Mouse (Mus musculus): Measurements from ENCODE around the gene B3gnt9. TPM values are rescaled to one million over a fixed set of nuclear protein-coding genes. Genes with fewer than 3 reads are reported as not detected.
A peak's percentile ranks its signal among the peaks of the same experiment; 100 is the strongest.

The B3gnt9 gene
- total and polyA plus RNA-seq, 3 experiments = 3.5 to 7.1 (median 5.2) TPM

- Histone ChIP-seq H3K9ac (ENCODE audit: low read depth, low read length) (peak overlapping the region; percentile 68), H3K27ac (peak overlapping the region; percentile 84)
- intact Hi-C loops (cut with DNase I) = loop anchor here (2.0 kb wide), 1 partner anchor 64 kb away; the partner anchor contains the start of gene D230025D16Rik
Measured at GRCm38 (mm10) chr8:105288958-105289732, 34.2 kb upstream of the B3gnt9 start.

DNA sequence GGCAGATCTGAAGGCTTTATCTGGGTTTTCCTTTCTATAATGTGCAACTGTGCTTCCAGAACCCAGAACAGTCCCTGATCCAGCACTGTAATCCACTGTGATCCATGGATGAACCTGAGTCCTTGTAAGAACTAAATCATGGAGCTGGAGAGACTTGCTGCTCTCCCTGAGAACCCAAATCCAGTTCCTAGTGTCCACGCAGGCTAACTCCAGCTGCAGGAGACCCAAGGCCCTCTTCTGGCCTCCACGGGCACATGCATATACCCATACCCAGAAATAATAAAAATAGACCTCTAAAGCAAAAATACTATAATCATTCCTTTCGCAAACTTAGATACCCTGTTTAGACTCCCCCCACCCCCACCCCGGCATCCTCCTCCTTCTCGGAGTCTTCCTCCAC, 33.3 kb upstream of the B3gnt9 start:
- H3K36me3 ChIP-seq (ENCODE audit: control insufficient read depth, insufficient read depth, low read length) = no peaks in the 10 kb centered on the region
- no peak overlapping the region for H3K27ac ChIP-seq
- 90% methylated on average over 5 of the region's 5 CpGs for WGBS
- TF ChIP-seq CTCF (IDR thresholded peaks at IDR 0.05) (no peak), EP300 (IDR thresholded peaks at IDR 0.05; ENCODE audit: insufficient read depth, low read depth, low read length) (no peak), POLR2A (IDR thresholded peaks at IDR 0.05; ENCODE audit: insufficient read depth, low read depth, low read length) (no peak)
- no peak overlapping the region for H3K4me3 ChIP-seq
- H3K9ac ChIP-seq (ENCODE audit: low read depth, low read length) = no peak overlapping the region
- DNase-seq = no peak
- no peaks in the 10 kb centered on the region for H3K27me3 ChIP-seq (ENCODE audit: control insufficient read depth, insufficient read depth, low read length)
- no peaks in the 10 kb centered on the region for H3K79me2 ChIP-seq (replicated peaks; ENCODE audit: control insufficient read depth, insufficient read depth, low read length)
- peaks cover 11% of the 10 kb centered on the region for H3K4me1 ChIP-seq (ENCODE audit: control insufficient read depth, insufficient read depth, low read length)
- intact Hi-C loops (cut with DNase I) = loop anchor here (2.0 kb wide), 1 partner anchor 63 kb away; the partner anchor contains the start of gene D230025D16Rik

More at GRCm38 (mm10) chr8:105288958-105289732, 34.2 kb upstream of the B3gnt9 start:
- Histone ChIP-seq H3K79me2 (replicated peaks; ENCODE audit: control insufficient read depth, insufficient read depth, low read length) (no peaks in the 10 kb centered on the region), H3K27me3 (ENCODE audit: control insufficient read depth, insufficient read depth, low read length) (no peaks in the 10 kb centered on the region), H3K4me3 (peak overlapping the region; percentile 61), H3K4me1 (ENCODE audit: control insufficient read depth, insufficient read depth, low read length) (peaks cover 11% of the 10 kb centered on the region), H3K36me3 (ENCODE audit: control insufficient read depth, insufficient read depth, low read length) (no peaks in the 10 kb centered on the region)
- TF ChIP-seq EP300 (IDR thresholded peaks at IDR 0.05; ENCODE audit: insufficient read depth, low read depth, low read length) (0 out of 2 replicates have a peak, but pooled peaks have one; percentile 39), POLR2A (IDR thresholded peaks at IDR 0.05; ENCODE audit: insufficient read depth, low read depth, low read length) (peak; percentile 25; the same call in 1 of the 2 replicates), CTCF (IDR thresholded peaks at IDR 0.05) (peak; percentile 43)
- DNase-seq = peak; percentile 94
- 2% methylated on average over 53 of the region's 53 CpGs for WGBS

DNA sequence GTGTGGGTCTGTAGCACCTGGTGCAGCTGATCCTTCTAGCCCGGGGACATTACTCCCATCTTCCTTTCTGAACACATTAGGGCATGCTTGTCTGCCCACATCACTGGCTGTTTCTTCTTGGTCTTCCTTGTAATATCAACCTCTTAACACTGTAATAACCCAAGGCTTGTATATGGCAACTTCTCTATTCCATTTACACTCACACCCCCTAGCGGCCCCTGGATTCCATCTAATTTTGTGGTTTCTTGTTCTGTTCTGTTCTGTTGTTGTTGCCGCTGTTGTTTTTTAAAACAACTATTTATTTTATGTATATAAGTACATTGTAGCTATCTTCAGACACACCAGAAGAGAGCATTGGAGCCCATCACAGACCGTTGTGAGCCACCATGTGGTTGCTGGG, 32.0 kb upstream of the B3gnt9 start:
- intact Hi-C loops (cut with DNase I) = no loop called here
- TF ChIP-seq EP300 (IDR thresholded peaks at IDR 0.05; ENCODE audit: insufficient read depth, low read depth, low read length) = no peak

GRCm38 (mm10) chr8:105285514-105285913, 30.6 kb upstream of the B3gnt9 start:
- Histone ChIP-seq H3K36me3 (ENCODE audit: control insufficient read depth, insufficient read depth, low read length) (no peaks in the 10 kb centered on the region), H3K9ac (ENCODE audit: low read depth, low read length) (no peak overlapping the region), H3K4me3 (no peak overlapping the region), H3K79me2 (replicated peaks; ENCODE audit: control insufficient read depth, insufficient read depth, low read length) (no peaks in the 10 kb centered on the region), H3K27me3 (ENCODE audit: control insufficient read depth, insufficient read depth, low read length) (no peaks in the 10 kb centered on the region), H3K27ac (no peak overlapping the region), H3K4me1 (ENCODE audit: control insufficient read depth, insufficient read depth, low read length) (peaks cover 8% of the 10 kb centered on the region)
- TF ChIP-seq CTCF (IDR thresholded peaks at IDR 0.05) (no peak), POLR2A (IDR thresholded peaks at IDR 0.05; ENCODE audit: insufficient read depth, low read depth, low read length) (no peak), EP300 (IDR thresholded peaks at IDR 0.05; ENCODE audit: insufficient read depth, low read depth, low read length) (no peak)
- WGBS = 64% methylated on average over 12 of the region's 12 CpGs
- intact Hi-C loops (cut with DNase I) = no loop called here
- DNase-seq = no peak

More for the DNA sequence above, 32.0 kb upstream of the B3gnt9 start:
- no peaks in the 10 kb centered on the region for H3K27me3 ChIP-seq (ENCODE audit: control insufficient read depth, insufficient read depth, low read length)
- no peaks in the 10 kb centered on the region for H3K36me3 ChIP-seq (ENCODE audit: control insufficient read depth, insufficient read depth, low read length)
- H3K9ac ChIP-seq (ENCODE audit: low read depth, low read length) = no peak overlapping the region
- H3K4me3 ChIP-seq = no peak overlapping the region
- peaks cover 11% of the 10 kb centered on the region for H3K4me1 ChIP-seq (ENCODE audit: control insufficient read depth, insufficient read depth, low read length)
- H3K27ac ChIP-seq = no peak overlapping the region
- no peak for DNase-seq
- H3K79me2 ChIP-seq (replicated peaks; ENCODE audit: control insufficient read depth, insufficient read depth, low read length) = no peaks in the 10 kb centered on the region
- WGBS = 89% methylated on average over 4 of the region's 4 CpGs

GRCm38 (mm10) chr8:105283074-105283473, 28.1 kb upstream of the B3gnt9 start:
- DNase-seq = peak; percentile 53 to 68
- Histone ChIP-seq H3K36me3 (ENCODE audit: control insufficient read depth, insufficient read depth, low read length) (no peaks in the 10 kb centered on the region), H3K9ac (ENCODE audit: low read depth, low read length) (0 out of 2 replicates have a peak overlapping the region, but pooled peaks have one; percentile 37), H3K79me2 (replicated peaks; ENCODE audit: control insufficient read depth, insufficient read depth, low read length) (no peaks in the 10 kb centered on the region), H3K27ac (no peak overlapping the region), H3K4me3 (no peak overlapping the region), H3K4me1 (ENCODE audit: control insufficient read depth, insufficient read depth, low read length) (no peaks in the 10 kb centered on the region), H3K27me3 (ENCODE audit: control insufficient read depth, insufficient read depth, low read length) (no peaks in the 10 kb centered on the region)
- intact Hi-C loops (cut with DNase I) = no loop called here
- 36% methylated on average over 23 of the region's 23 CpGs for WGBS
- TF ChIP-seq EP300 (IDR thresholded peaks at IDR 0.05; ENCODE audit: insufficient read depth, low read depth, low read length) (peak; percentile 38; the same call in 1 of the 2 replicates), CTCF (IDR thresholded peaks at IDR 0.05) (peak; percentile 74), POLR2A (IDR thresholded peaks at IDR 0.05; ENCODE audit: insufficient read depth, low read depth, low read length) (no peak)

DNA sequence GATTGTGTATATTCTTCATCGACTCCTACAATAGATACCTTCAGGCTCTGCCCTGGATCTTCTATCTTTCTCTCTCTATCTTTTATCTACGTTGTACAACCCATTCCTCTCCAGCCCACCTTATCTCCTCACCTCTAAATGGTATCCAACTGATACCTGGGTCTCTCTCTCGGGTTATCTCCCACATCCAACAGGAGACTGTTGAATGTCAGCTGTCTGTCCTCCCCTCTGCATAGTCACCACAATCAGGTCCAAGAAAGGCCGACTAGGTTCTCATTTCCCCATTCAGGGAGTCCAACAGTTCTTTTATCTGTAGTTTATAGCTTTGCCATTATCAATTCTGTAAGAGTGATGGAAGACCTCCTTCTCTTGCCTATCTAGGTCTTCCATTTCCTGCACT, 27.3 kb upstream of the B3gnt9 start:
- Histone ChIP-seq H3K27me3 (ENCODE audit: control insufficient read depth, insufficient read depth, low read length) (no peaks in the 10 kb centered on the region), H3K79me2 (replicated peaks; ENCODE audit: control insufficient read depth, insufficient read depth, low read length) (no peaks in the 10 kb centered on the region), H3K4me3 (no peak overlapping the region), H3K4me1 (ENCODE audit: control insufficient read depth, insufficient read depth, low read length) (no peaks in the 10 kb centered on the region), H3K27ac (no peak overlapping the region), H3K36me3 (ENCODE audit: control insufficient read depth, insufficient read depth, low read length) (no peaks in the 10 kb centered on the region), H3K9ac (ENCODE audit: low read depth, low read length) (no peak overlapping the region)
- TF ChIP-seq EP300 (IDR thresholded peaks at IDR 0.05; ENCODE audit: insufficient read depth, low read depth, low read length) = no peak
- TF ChIP-seq CTCF (IDR thresholded peaks at IDR 0.05) = no peak
- TF ChIP-seq POLR2A (IDR thresholded peaks at IDR 0.05; ENCODE audit: insufficient read depth, low read depth, low read length) = no peak
- 80% methylated on average over 4 of the region's 4 CpGs for WGBS
- DNase-seq = no peak
- intact Hi-C loops (cut with DNase I) = no loop called here

Data from heart, adult 2 months (tissue).